Mouse (Mus musculus) G1E-ER4 (cell line): ENCODE data around the gene Lima1. TPM values are rescaled to one million over a fixed set of nuclear protein-coding genes. Genes with fewer than 3 reads are reported as not detected.
"Not testable (repeated sequence)": the region's sequence is repeated elsewhere in the genome, so short reads cannot be mapped to it uniquely, and the experiment has no call there.

Experiments used
- GATA1 ChIP-seq: IDR thresholded peaks from one replicate; pipeline ENCODE4 v1.8.0; 2012; ENCODE audit warnings: low read length, inconsistent platforms
- polyA plus RNA-seq: library from polyadenylated mRNA; stranded (reverse); fragments of >175 nt; gene quantifications from 2 replicates; pipeline ENCODE4 v1.2.3, GENCODE M21; 2012

Gene Lima1
- polyA plus RNA-seq, 1 experiment: not detected

DNA sequence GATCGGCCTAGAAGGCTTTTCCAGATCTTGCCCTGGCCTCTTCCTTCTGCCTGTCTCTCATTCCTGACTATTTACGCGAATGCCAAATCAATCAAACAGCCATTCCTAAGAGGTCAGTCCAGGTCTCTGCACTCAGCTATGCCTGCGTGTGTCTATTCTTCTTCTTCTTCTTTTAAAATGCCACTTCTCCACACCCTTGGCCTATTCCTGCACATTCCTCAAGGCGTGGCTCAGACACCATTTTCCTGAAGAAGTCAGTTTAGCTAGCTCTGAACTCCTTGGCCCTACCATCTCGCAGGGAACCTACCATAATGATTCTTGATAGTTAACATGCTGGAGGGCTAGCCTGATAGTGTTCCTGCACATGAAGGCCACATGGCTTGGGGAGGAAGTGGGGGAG lies 75.5 kb downstream of the Lima1 start:
- TF ChIP-seq GATA1: no peak

DNA sequence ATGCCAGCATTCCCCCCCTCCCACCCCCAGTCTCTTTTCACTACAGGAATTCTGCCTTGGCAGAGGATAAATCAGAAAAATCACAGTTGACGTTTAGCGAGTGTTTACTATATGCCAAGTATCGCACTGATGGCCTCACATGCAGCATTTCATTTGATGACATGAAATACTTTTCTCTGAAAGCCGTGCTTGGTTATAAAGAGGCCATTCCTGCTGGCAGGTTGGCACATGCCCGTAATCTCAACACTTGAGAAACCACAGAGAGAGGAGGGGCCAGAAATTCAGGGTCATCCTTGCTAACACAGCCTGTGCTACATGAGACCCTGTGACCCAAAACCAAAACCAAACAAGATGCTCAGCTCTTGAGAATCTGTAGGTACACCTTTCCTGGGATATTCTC lies 77.4 kb downstream of the Lima1 start:
- no peak for TF ChIP-seq GATA1

DNA sequence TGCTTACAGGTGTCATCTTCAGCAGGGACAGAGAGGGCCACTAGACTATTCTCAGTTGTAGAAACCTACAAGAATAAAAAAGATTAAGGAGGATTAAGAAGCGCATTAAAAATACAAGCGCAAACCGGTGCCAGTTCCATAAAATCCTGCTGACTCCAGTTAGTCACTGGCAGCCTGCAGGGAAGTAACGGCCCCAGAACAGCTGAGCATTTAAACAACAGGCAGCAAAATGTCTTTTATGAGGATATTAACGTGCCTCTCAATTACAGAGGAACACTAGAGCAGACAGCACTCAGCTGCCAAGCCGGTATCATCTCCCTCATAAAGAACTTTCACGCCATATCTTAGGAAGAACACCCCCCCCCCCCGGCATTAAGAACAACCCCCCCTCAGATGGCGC lies 78.5 kb downstream of the Lima1 start:
- no peak for TF ChIP-seq GATA1

DNA sequence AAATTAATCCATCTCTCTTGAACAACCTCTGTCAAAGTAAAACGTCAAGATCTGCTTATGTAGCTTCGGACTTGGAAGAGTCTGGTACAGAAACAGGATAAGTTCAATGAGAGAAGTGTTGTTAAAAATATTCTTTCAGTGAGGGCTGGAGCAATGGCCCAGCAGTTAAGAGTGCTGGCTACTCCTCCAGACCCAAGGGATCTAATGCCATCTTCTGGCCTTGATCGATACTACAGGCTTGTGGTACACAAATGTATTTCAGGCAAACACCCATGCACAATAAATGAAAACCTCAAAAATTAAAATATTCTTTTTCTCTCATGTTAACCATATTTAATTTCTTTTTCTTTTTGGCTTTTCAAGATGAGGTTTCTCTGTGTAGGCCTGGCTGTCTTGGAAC lies 79.2 kb downstream of the Lima1 start:
- TF ChIP-seq GATA1: no peak

DNA sequence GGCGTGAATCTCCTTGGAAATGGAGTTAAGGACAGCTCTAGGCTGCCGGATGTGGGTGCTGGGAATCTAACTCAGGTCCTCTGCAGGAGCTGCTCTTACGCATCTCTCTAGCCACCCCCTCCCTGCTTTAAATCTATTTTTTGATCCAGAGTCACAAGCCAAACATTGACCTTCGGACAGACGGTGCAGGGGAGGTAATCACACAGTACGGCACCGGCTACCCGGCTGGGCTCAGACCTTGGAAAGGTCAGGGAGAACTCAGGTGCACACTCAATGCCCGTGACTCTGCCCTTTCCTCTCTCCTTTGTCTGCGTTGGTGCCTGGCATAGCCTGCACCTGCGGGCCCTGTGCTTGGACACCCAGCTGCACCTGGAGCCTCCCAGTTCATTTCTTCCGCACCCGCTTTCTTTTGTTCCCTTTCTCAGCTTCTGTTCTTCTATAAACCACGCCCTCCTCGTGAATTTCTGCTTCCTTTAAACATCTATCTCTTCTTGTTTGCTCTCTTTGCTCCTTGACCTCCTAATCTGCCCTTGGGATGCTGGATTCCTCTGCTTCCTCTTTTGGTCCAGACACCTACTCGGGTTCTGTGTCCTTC lies 82.9 kb downstream of the Lima1 start:
- no peak for TF ChIP-seq GATA1

DNA sequence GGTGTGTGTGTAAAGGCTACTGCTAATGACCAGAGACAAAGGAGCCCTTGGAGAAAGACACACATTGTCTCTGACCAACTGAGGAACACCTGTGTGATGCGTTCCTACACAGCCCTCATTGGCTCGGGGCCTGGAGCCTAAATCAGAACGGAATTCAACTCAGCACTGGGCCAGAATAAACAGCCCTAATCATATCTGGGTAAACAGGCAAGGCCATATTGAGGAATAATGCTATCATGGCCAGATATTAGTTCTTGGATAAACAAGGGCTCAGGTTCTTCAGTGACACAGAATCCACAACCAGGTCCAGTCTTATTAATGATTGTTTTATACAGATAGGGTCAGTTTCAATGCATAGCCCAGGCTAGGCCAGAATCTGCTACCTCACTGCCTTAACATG lies 84.3 kb downstream of the Lima1 start:
- TF ChIP-seq GATA1: no peak

DNA sequence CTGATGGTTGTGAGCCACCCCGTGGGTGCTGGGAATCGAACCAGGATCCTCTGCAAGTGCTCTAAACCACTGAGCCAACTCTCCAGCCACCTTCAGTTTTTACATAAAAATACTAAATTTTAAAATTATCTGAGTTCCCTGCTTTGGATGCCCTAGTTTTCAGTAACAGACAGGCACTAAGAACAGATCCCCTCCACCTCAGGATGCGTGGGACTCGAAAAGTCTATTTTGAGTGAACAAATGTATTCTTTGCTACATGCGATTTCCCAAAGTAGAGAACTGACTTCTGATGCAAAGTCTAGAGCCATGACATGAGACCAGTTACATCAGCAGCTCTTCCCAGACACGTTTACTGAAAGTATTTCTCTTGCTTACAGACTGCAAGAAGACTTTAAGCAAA lies 84.8 kb downstream of the Lima1 start:
- no peak for TF ChIP-seq GATA1

DNA sequence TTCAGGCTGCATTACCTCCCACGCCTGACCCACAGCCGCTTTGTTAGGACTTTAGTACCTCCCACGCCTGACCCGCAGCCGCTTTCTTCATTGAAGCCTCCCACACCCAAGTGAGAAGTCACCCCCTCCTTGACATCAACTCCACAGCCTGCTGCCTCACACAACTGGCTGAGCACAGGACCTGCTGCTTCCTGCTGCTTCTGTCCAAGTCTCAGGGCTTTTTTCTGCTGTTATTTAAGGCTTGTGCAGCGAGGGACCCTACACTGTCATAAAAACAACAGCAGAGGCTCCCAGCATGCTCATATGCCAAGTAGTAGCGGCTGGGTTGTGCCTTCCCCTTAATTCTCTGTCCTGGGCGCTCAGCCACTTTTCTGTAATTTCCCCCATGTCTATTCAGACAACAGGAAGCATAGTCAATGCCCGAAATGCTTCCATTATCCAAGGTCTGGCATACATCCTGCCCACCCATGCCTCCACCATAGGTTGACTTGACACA lies 87.6 kb downstream of the Lima1 start:
- no peak for TF ChIP-seq GATA1

DNA sequence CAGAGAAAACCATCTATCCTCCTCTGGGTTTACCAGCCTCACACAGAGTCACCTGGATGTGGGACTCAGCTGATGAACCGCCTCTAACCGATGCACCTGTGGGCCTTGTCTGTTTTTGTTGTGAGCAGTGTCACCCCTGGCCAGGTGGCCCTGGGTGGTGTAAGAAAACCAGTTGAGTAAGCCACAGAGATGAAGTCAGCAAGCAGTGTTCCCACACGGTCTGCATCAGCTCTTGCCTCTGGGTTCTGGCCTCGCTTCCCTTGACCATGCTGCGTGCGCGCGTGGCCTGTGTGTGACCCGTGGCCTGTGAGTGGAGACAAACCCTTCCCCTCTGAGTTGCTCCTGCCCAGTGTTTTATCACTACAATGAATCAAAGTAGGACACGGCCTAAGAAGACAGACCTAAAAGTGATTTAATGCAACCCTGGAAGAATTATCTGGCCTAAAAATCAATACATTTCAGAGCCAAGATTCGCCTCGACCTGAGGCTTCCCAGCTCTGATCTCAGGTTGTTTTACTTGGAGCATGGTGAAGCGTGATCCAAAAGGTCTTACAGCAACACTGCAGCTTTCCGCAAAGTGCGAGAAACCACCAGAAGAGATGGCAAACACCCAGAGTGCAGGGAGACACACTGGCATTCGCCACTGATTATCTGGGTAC lies 96.5 kb downstream of the Lima1 start:
- no peak for TF ChIP-seq GATA1

DNA sequence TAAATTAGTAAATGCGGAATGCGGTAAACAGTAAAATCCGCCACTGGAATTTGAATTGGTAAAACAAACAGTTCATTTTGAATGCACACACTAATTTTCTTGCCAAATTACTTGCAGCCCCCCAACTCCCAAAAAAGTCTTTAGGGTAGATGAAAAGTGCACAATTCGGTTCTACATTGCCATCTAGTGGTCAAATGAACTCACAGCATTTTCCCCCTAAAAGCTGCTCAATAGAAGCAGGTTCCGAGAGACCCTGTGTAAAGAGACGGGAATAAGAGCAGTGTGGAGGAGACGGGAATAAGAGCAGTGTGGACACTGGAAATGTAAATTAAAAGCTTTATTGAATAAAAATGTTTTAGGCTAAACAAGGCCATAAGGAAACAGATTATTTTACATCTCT lies 97.1 kb downstream of the Lima1 start:
- TF ChIP-seq GATA1: no peak

DNA sequence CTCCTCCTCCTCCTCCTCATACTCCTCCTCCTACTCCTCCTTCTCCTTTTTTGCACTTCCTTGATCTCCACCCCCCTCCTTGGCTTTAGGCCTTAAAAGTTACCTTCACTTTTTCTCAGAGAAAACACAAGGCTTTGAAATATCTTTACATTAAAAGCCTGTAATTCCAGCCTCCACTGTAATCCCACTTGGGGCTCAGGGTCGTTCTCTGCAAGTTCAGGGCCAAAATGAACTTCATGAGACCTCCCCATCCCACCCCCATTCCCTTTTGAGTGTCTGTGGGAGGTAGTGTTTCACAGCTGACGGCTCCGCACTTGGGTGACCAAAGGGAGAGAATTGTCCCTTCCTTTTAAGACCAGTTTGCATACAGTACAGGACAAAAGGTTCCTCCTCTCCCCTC lies 102.3 kb downstream of the Lima1 start:
- TF ChIP-seq GATA1: no peak

DNA sequence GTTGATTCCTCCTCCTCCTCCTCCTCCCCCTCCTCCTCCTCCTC lies 102.6 kb downstream of the Lima1 start, which contains the start of gene Cers5:
Gene Cers5, minus strand, starts transcription at position 5 of the 44 bp plus-strand sequence.
- not testable (repeated sequence) for TF ChIP-seq GATA1

DNA sequence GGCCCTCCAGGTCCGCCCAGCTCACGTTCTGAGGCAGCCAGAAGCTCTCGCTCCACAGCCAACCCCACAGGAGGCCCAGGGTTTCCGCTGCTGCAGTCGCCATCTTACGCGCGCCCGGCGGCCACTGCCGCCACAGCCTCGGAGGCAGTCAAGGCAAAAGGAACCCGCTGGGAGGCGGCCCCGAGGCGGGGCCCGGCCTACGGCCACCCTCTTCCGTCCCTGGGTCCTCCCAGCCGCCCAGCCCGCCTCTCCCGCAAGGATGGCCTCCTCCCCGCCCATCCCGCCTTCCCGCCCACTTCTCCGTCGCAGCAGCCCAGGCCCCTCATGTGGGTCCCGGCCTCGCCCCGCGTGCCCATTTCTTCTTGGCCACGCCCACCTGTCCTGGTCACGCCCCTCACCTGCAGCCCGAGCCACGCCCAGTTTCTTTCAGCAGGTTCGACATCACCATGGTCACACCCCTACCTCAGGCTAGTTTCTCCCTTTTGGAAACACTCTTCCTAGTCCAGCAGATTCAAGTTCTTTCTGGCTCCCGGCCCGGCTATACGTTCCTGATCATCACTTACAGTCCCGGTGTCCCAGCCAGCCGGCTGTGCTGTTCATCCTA lies 102.9 kb downstream of the Lima1 start:
- TF ChIP-seq GATA1: no peak

DNA sequence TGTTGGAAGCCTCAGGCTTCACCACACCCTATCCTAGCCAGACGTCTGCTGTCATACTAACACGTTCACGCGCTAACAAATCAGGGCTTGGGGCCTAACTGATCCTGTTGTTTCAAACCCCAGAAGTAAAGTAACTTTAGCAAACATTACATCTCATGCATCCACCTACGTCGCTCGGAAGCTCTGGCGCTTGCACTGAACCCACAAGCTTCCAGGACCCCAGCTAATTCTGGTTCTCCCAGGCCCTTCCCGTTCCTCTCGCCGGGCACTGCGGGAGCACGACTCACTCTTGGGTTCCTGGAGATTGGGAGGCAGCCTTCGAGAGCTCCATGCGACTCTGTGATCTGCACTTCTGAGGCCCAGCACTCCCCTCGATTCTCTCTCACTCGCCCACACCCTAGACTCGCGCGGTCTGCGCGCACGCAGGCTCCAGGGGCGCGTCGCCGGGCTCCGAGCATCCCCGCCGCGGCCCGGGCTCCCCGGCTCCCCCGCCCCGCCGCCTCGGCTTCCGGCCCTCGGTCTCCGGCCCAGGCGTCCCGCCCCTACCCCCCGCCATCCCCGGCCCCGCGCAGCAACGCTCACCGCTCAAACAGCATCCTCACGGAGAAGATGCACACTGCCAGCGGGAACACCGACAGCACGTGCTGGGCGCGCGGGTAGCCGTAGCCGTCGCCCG lies 103.5 kb downstream of the Lima1 start:
- no peak for TF ChIP-seq GATA1

DNA sequence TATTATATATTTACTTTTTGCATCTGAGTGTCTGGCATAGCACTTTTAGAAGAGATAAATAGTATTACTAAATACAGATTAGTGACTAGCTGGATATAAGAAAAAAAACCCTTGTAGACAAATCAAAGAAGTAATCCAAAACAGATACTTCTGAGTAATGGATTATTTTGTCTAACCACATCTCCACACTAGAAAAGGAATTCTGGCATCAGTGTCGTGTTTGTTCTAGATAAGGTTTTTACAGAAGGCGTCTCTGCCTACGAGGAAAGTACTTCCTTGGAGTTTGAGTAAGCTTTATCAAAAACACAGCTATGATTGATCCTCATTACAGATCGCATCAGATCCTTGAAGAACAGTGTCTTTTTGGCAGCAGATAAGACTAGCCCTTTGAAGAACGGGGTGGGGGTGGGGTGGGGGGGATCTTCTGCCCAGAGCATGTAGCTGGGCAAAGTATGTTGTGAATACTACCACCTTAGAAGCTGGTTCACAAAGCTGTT lies 104.2 kb downstream of the Lima1 start:
- no peak for TF ChIP-seq GATA1

DNA sequence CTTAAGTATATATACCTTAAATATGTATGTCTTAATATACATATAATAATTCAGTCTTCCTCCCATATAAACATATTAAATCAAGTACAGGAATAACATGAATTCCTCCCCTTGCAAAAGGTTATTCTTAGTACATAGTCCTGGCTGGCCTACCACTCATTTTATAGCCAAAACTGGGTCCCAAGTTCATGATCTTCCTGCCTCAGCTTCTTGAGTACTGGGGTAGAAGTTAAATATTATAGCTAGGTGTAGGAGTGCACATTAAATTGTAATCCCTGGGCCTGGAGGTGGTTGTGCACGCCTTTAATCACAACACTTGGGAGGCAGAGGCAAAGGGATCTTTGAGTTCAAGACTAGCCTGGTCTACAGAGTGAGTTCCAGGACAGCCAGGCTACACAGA lies 106.5 kb downstream of the Lima1 start:
- no peak for TF ChIP-seq GATA1

DNA sequence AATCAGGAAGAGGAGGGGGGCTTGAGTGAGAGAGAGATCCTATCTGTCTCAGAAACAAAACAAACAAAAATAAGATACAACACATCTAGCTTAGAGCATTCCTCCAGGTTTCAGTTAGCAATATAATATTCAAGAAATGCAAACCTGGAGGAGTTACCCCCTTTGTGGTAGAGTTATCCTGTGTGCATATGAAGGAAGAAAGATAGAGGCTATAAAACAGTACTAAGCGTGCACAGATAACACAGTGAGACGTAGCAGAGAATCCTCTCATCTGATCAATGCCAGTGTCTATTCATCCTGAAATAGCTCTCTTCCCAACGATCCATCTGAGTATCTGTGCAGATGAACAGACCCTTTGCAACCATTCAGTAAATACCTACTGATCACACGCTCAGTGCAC lies 107.8 kb downstream of the Lima1 start:
- no peak for TF ChIP-seq GATA1
